Mouse (Mus musculus) forebrain, embryonic 14.5 days (tissue): Measurements from ENCODE around the gene Pcna. TPM values are rescaled to one million over a fixed set of nuclear protein-coding genes. Genes with fewer than 3 reads are reported as not detected.

Experiments
- ATAC-seq: fragments of 200-750 bp; cut with Nextera tagmentation; 2 replicates; pipeline ENCODE4 v1.8.0; 2017; ENCODE audit warnings: mild to moderate bottlenecking, moderate library complexity
- DNase-seq: peaks from one replicate; pipeline ENCODE4 v3.0.0-alpha.2; 2015; ENCODE audit warnings: low spot score
- H3K27ac ChIP-seq: fragments of 300-500 bp; sonication (generic); 2 replicates; pipeline ENCODE4 v1.5.1; 2014; ENCODE audit warnings: low read depth, mild to moderate bottlenecking, control low read depth, low read length, moderate library complexity
- H3K27me3 ChIP-seq: fragments of 300-500 bp; sonication (generic); replicated peaks from 2 replicates; pipeline ENCODE4 v1.6.1; 2014; ENCODE audit warnings: low read length, control low read depth, mixed read lengths; ENCODE audit not compliant: control insufficient read depth, insufficient read depth
- H3K36me3 ChIP-seq: fragments of 300-500 bp; sonication (generic); 2 replicates; pipeline ENCODE4 v1.6.1; 2014; ENCODE audit warnings: low read length, control low read depth; ENCODE audit not compliant: control insufficient read depth, insufficient read depth
- H3K4me1 ChIP-seq: fragments of 300-500 bp; sonication (generic); 2 replicates; pipeline ENCODE4 v1.6.1; 2014; ENCODE audit warnings: antibody characterized with exemption, low read length, control low read depth; ENCODE audit not compliant: control insufficient read depth, insufficient read depth
- H3K4me2 ChIP-seq: fragments of 300-500 bp; sonication (generic); 2 replicates; pipeline ENCODE4 v1.6.1; 2014; ENCODE audit warnings: mild to moderate bottlenecking, control low read depth, low read length
- H3K4me3 ChIP-seq: fragments of 300-500 bp; sonication (generic); 2 replicates; pipeline ENCODE4 v1.5.1; 2014; ENCODE audit warnings: low read depth, low read length, control low read depth
- H3K9ac ChIP-seq: fragments of 300-500 bp; sonication (generic); 2 replicates; pipeline ENCODE4 v1.6.1; 2014; ENCODE audit warnings: mild to moderate bottlenecking, low read length, control low read depth, moderate library complexity
- H3K9me3 ChIP-seq: fragments of 300-500 bp; sonication (generic); replicated peaks from 2 replicates; pipeline ENCODE4 v1.6.1; 2016; ENCODE audit warnings: low read length, control low read depth, mixed read lengths; ENCODE audit not compliant: control insufficient read depth
- WGBS: fragments of 180-500 bp; shearing (Covaris S2); extraction: QIAGEN DNeasy Blood & Tissue Kit; methylation state at CpG from one replicate; pipeline ENCODE4 v1.1.7; 2014; 5-methylcytosine and 5-hydroxymethylcytosine counted together
- polyA plus RNA-seq: library from polyadenylated mRNA; unstranded; fragments of >200 nt; fragmentation: Nextera tagmentation; extraction: Ambion mirVana; gene quantifications from 2 replicates; pipeline ENCODE4 v1.2.1, GENCODE M21; 2014

The Pcna gene
- polyA plus RNA-seq, 1 experiment from 2014 or later = 258 TPM

- 89% methylated on average over 4 of the region's 4 CpGs for WGBS
- no peak overlapping the region for H3K4me2 ChIP-seq
- no peak for ATAC-seq
- no peaks in the 10 kb centered on the region for H3K9me3 ChIP-seq
- H3K27me3 ChIP-seq = no peaks in the 10 kb centered on the region
- H3K4me1 ChIP-seq = peaks cover 21% of the 10 kb centered on the region
- DNase-seq = no peak
- H3K36me3 ChIP-seq = no peaks in the 10 kb centered on the region
- no peak overlapping the region for H3K9ac ChIP-seq
- H3K27ac ChIP-seq = no peak overlapping the region
- H3K4me3 ChIP-seq = no peak overlapping the region
Observed at GRCm38 (mm10) chr2:132279978-132280377, 26.9 kb upstream of the Pcna start.

GRCm38 (mm10) chr2:132279336-132279882 lies 26.3 kb upstream of the Pcna start:
- Histone ChIP-seq H3K4me2 (no peak overlapping the region), H3K27ac (no peak overlapping the region), H3K27me3 (no peaks in the 10 kb centered on the region), H3K4me3 (no peak overlapping the region), H3K9me3 (no peaks in the 10 kb centered on the region), H3K9ac (no peak overlapping the region), H3K36me3 (no peaks in the 10 kb centered on the region), H3K4me1 (peaks cover 21% of the 10 kb centered on the region)
- DNase-seq (no peak), ATAC-seq (no peak)
- 65% methylated on average over 3 of the region's 3 CpGs for WGBS

GRCm38 (mm10) chr2:132278273-132278853 lies 25.2 kb upstream of the Pcna start:
- WGBS = 80% methylated on average over 8 of the region's 8 CpGs
- H3K4me1 ChIP-seq = peaks cover 18% of the 10 kb centered on the region
- no peaks in the 10 kb centered on the region for H3K9me3 ChIP-seq
- no peak overlapping the region for H3K4me3 ChIP-seq
- H3K36me3 ChIP-seq = no peaks in the 10 kb centered on the region
- H3K9ac ChIP-seq = no peak overlapping the region
- H3K27ac ChIP-seq = no peak overlapping the region
- no peaks in the 10 kb centered on the region for H3K27me3 ChIP-seq
- DNase-seq = no peak
- H3K4me2 ChIP-seq = no peak overlapping the region
- no peak for ATAC-seq

- Histone ChIP-seq H3K4me2 (no peak overlapping the region), H3K36me3 (no peaks in the 10 kb centered on the region), H3K9ac (no peak overlapping the region), H3K9me3 (no peaks in the 10 kb centered on the region), H3K27ac (no peak overlapping the region), H3K27me3 (no peaks in the 10 kb centered on the region), H3K4me3 (no peak overlapping the region), H3K4me1 (no peaks in the 10 kb centered on the region)
- WGBS = 89% methylated on average over 4 of the region's 4 CpGs
- no peak for DNase-seq
- no peak for ATAC-seq
Observed at GRCm38 (mm10) chr2:132276249-132276648, 23.1 kb upstream of the Pcna start.

- no peak for DNase-seq
- no peak overlapping the region for H3K27ac ChIP-seq
- no peak overlapping the region for H3K4me2 ChIP-seq
- H3K4me1 ChIP-seq = no peaks in the 10 kb centered on the region
- no peaks in the 10 kb centered on the region for H3K9me3 ChIP-seq
- no peaks in the 10 kb centered on the region for H3K36me3 ChIP-seq
- no peak for ATAC-seq
- H3K27me3 ChIP-seq = no peaks in the 10 kb centered on the region
- H3K9ac ChIP-seq = no peak overlapping the region
- no peak overlapping the region for H3K4me3 ChIP-seq
- WGBS = 70% methylated on average over 4 of the region's 4 CpGs
Observed at GRCm38 (mm10) chr2:132275527-132275926, 22.4 kb upstream of the Pcna start.

- no peaks in the 10 kb centered on the region for H3K9me3 ChIP-seq
- H3K36me3 ChIP-seq = no peaks in the 10 kb centered on the region
- no peaks in the 10 kb centered on the region for H3K27me3 ChIP-seq
- H3K9ac ChIP-seq = no peak overlapping the region
- no peaks in the 10 kb centered on the region for H3K4me1 ChIP-seq
- DNase-seq = no peak
- no peak overlapping the region for H3K4me3 ChIP-seq
- ATAC-seq = no peak
- no peak overlapping the region for H3K4me2 ChIP-seq
- no peak overlapping the region for H3K27ac ChIP-seq
- 71% methylated on average over 6 of the region's 6 CpGs for WGBS
Observed at GRCm38 (mm10) chr2:132272694-132273389, 19.7 kb upstream of the Pcna start.

- H3K27ac ChIP-seq = no peak overlapping the region
- 82% methylated on average over 2 of the region's 2 CpGs for WGBS
- no peak overlapping the region for H3K4me2 ChIP-seq
- no peak for ATAC-seq
- no peaks in the 10 kb centered on the region for H3K36me3 ChIP-seq
- no peaks in the 10 kb centered on the region for H3K4me1 ChIP-seq
- no peak for DNase-seq
- no peaks in the 10 kb centered on the region for H3K9me3 ChIP-seq
- H3K4me3 ChIP-seq = no peak overlapping the region
- no peak overlapping the region for H3K9ac ChIP-seq
- H3K27me3 ChIP-seq = no peaks in the 10 kb centered on the region
Observed at GRCm38 (mm10) chr2:132270331-132270951, 17.3 kb upstream of the Pcna start.

- ATAC-seq (no peak), DNase-seq (no peak)
- Histone ChIP-seq H3K9ac (no peak overlapping the region), H3K27ac (no peak overlapping the region), H3K4me2 (no peak overlapping the region), H3K36me3 (no peaks in the 10 kb centered on the region), H3K9me3 (no peaks in the 10 kb centered on the region), H3K27me3 (no peaks in the 10 kb centered on the region), H3K4me3 (no peak overlapping the region), H3K4me1 (peaks cover 11% of the 10 kb centered on the region)
- 96% methylated on average over 3 of the region's 3 CpGs for WGBS
Observed at GRCm38 (mm10) chr2:132269217-132269616, 16.1 kb upstream of the Pcna start.

GRCm38 (mm10) chr2:132266086-132266485 lies 13.0 kb upstream of the Pcna start:
- H3K27ac ChIP-seq = no peak overlapping the region
- no peaks in the 10 kb centered on the region for H3K27me3 ChIP-seq
- no peak overlapping the region for H3K4me3 ChIP-seq
- H3K9ac ChIP-seq = no peak overlapping the region
- WGBS = 93% methylated on average over 3 of the region's 3 CpGs
- ATAC-seq = no peak
- H3K4me1 ChIP-seq = peaks cover 14% of the 10 kb centered on the region
- no peak overlapping the region for H3K4me2 ChIP-seq
- DNase-seq = no peak
- H3K9me3 ChIP-seq = no peaks in the 10 kb centered on the region
- no peaks in the 10 kb centered on the region for H3K36me3 ChIP-seq
